Mouse (Mus musculus) B cell, adult 2 months (primary cell): Measurements from ENCODE around the gene Kcnj9.

Experiments used
- DNase-seq, 2 experiments: peaks; one replicate each; pipeline ENCODE4 v3.0.0; 2022

The Kcnj9 gene

GRCm38 (mm10) chr1:172311921-172312767, 17.0 kb downstream of the Kcnj9 start:
- DNase-seq, result peak; percentile 82

- peak; percentile 42 to 43 for DNase-seq
Measured at GRCm38 (mm10) chr1:172311248-172311906, 17.7 kb downstream of the Kcnj9 start.

- DNase-seq, result peak; percentile 89 to 91
Measured at GRCm38 (mm10) chr1:172309699-172310398, 19.3 kb downstream of the Kcnj9 start.

GRCm38 (mm10) chr1:172308409-172308808, 20.7 kb downstream of the Kcnj9 start:
- no peak for DNase-seq

GRCm38 (mm10) chr1:172307936-172308335, 21.2 kb downstream of the Kcnj9 start:
- no peak for DNase-seq

GRCm38 (mm10) chr1:172306885-172307284, 22.2 kb downstream of the Kcnj9 start:
- no peak for DNase-seq

- no peak for DNase-seq
Measured at GRCm38 (mm10) chr1:172306196-172306595, 22.9 kb downstream of the Kcnj9 start.

- DNase-seq, result peak; percentile 26 to 39
Measured at GRCm38 (mm10) chr1:172305635-172306034, 23.5 kb downstream of the Kcnj9 start.

GRCm38 (mm10) chr1:172305153-172305552, 24.0 kb downstream of the Kcnj9 start:
- no peak for DNase-seq

- DNase-seq, result no peak
Measured at GRCm38 (mm10) chr1:172304443-172304842, 24.7 kb downstream of the Kcnj9 start.

GRCm38 (mm10) chr1:172302851-172303250, 26.3 kb downstream of the Kcnj9 start:
- DNase-seq, result no peak

GRCm38 (mm10) chr1:172302311-172302710, 26.8 kb downstream of the Kcnj9 start:
- DNase-seq, result peak; percentile 20 to 21

- DNase-seq, result no peak
Measured at GRCm38 (mm10) chr1:172301180-172301579, 27.9 kb downstream of the Kcnj9 start.

GRCm38 (mm10) chr1:172300247-172300646, 28.9 kb downstream of the Kcnj9 start:
- no peak for DNase-seq

- no peak for DNase-seq
Measured at GRCm38 (mm10) chr1:172299528-172299927, 29.6 kb downstream of the Kcnj9 start.

GRCm38 (mm10) chr1:172297611-172298537, 31.2 kb downstream of the Kcnj9 start, which contains the start of gene Atp1a2:
Gene Atp1a2, minus strand, starts transcription at chr1:172298064.
- no peak for DNase-seq

- DNase-seq, result no peak
Measured at GRCm38 (mm10) chr1:172296816-172297510, 32.2 kb downstream of the Kcnj9 start.

GRCm38 (mm10) chr1:172295751-172296197, 33.3 kb downstream of the Kcnj9 start:
- no peak for DNase-seq

- no peak for DNase-seq
Measured at GRCm38 (mm10) chr1:172293449-172293848, 35.7 kb downstream of the Kcnj9 start.

GRCm38 (mm10) chr1:172292880-172293279, 36.2 kb downstream of the Kcnj9 start:
- no peak for DNase-seq

- DNase-seq, result no peak
Measured at GRCm38 (mm10) chr1:172289617-172289946, 39.5 kb downstream of the Kcnj9 start.
